Mouse (Mus musculus) lung, embryonic 14.5 days (tissue): ENCODE measurements around the gene Fstl3. TPM values are rescaled to one million over a fixed set of nuclear protein-coding genes. Genes with fewer than 3 reads are reported as not detected.

ENCODE experiments used
- ATAC-seq: fragments of 200-750 bp; cut with Nextera tagmentation; 2 replicates; pipeline ENCODE4 v1.8.0; 2017; ENCODE audit warnings: mild to moderate bottlenecking, moderate TSS enrichment, moderate library complexity; ENCODE audit not compliant: insufficient read depth
- DNase-seq: peaks from one replicate; pipeline ENCODE4 v3.0.0-alpha.2; 2015
- H3K27ac ChIP-seq: fragments of 300-500 bp; sonication (generic); 2 replicates; pipeline ENCODE4 v1.5.1; 2014; ENCODE audit warnings: low read depth, mild to moderate bottlenecking, moderate library complexity
- H3K27me3 ChIP-seq: fragments of 300-500 bp; sonication (generic); 2 replicates; pipeline ENCODE4 v1.6.1; 2014; ENCODE audit warnings: low read length, control low read depth; ENCODE audit not compliant: insufficient read depth
- H3K36me3 ChIP-seq: fragments of 300-500 bp; sonication (generic); 2 replicates; pipeline ENCODE4 v1.6.1; 2014; ENCODE audit warnings: control low read depth; ENCODE audit not compliant: insufficient read depth
- H3K4me1 ChIP-seq: fragments of 300-500 bp; sonication (generic); 2 replicates; pipeline ENCODE4 v1.6.1; 2014; ENCODE audit warnings: antibody characterized with exemption, control low read depth; ENCODE audit not compliant: insufficient read depth
- H3K4me2 ChIP-seq: fragments of 300-500 bp; sonication (generic); 2 replicates; pipeline ENCODE4 v1.6.1; 2014; ENCODE audit warnings: mild to moderate bottlenecking
- H3K4me3 ChIP-seq: fragments of 300-500 bp; sonication (generic); 2 replicates; pipeline ENCODE4 v1.5.1; 2014; ENCODE audit warnings: low read depth, low read length
- H3K9ac ChIP-seq: fragments of 300-500 bp; sonication (generic); 2 replicates; pipeline ENCODE4 v1.6.1; 2014
- H3K9me3 ChIP-seq: fragments of 300-500 bp; sonication (generic); 2 replicates; pipeline ENCODE4 v1.6.1; 2016; ENCODE audit warnings: low read depth, low read length, control low read depth
- CTCF ChIP-seq: IDR thresholded peaks from 2 replicates; pipeline ENCODE4 v1.5.1; 2016; ENCODE audit warnings: antibody characterized with exemption, low read depth
- WGBS: fragments of 180-500 bp; shearing (Covaris S2); extraction: QIAGEN DNeasy Blood & Tissue Kit; methylation state at CpG from one replicate; pipeline ENCODE4 v1.1.7; 2014; 5-methylcytosine and 5-hydroxymethylcytosine counted together
- polyA plus RNA-seq: library from polyadenylated mRNA; unstranded; fragments of >200 nt; fragmentation: Nextera tagmentation; extraction: Ambion mirVana; gene quantifications from 2 replicates; pipeline ENCODE4 v1.2.1, GENCODE M21; 2014

Gene Fstl3
- polyA plus RNA-seq, 1 experiment from 2014 or later = 12.4 TPM

- H3K4me2 ChIP-seq = no peak overlapping the region
- H3K4me3 ChIP-seq = no peak overlapping the region
- ATAC-seq (no peak), DNase-seq (no peak)
- peaks cover 47% of the 10 kb centered on the region for H3K36me3 ChIP-seq
- WGBS = 70% methylated on average over 3 of the region's 3 CpGs
- no peak for TF ChIP-seq CTCF
- no peak overlapping the region for H3K9ac ChIP-seq
- no peak overlapping the region for H3K27ac ChIP-seq
- no peaks in the 10 kb centered on the region for H3K9me3 ChIP-seq
- H3K27me3 ChIP-seq = no peaks in the 10 kb centered on the region
- H3K4me1 ChIP-seq = peaks cover 8% of the 10 kb centered on the region
Observed at GRCm38 (mm10) chr10:79762875-79763274, 14.2 kb upstream of the Fstl3 start.

GRCm38 (mm10) chr10:79764234-79764633 is 12.8 kb upstream of the Fstl3 start:
- no peaks in the 10 kb centered on the region for H3K27me3 ChIP-seq
- no peak overlapping the region for H3K9ac ChIP-seq
- no peak for TF ChIP-seq CTCF
- 71% methylated on average over 7 of the region's 7 CpGs for WGBS
- DNase-seq = no peak
- no peak for ATAC-seq
- peaks cover 8% of the 10 kb centered on the region for H3K4me1 ChIP-seq
- no peak overlapping the region for H3K4me2 ChIP-seq
- H3K27ac ChIP-seq = no peak overlapping the region
- no peak overlapping the region for H3K4me3 ChIP-seq
- H3K36me3 ChIP-seq = peaks cover 33% of the 10 kb centered on the region
- H3K9me3 ChIP-seq = no peaks in the 10 kb centered on the region

- no peak for ATAC-seq
- Histone ChIP-seq H3K36me3 (peaks cover 27% of the 10 kb centered on the region), H3K9ac (peak overlapping the region; percentile 90), H3K4me2 (peak overlapping the region; percentile 97), H3K4me3 (peak overlapping the region; percentile 87), H3K27me3 (no peaks in the 10 kb centered on the region), H3K4me1 (peaks cover 8% of the 10 kb centered on the region), H3K9me3 (no peaks in the 10 kb centered on the region), H3K27ac (no peak overlapping the region)
- TF ChIP-seq CTCF = no peak
- DNase-seq = no peak
- WGBS = 48% methylated on average over 2 of the region's 2 CpGs
Observed at GRCm38 (mm10) chr10:79765228-79765745, 11.8 kb upstream of the Fstl3 start.

- ATAC-seq (no peak; the same call in 1 of the 2 replicates), DNase-seq (no peak)
- no peak for TF ChIP-seq CTCF
- peak overlapping the region; percentile 90 for H3K9ac ChIP-seq
- H3K27me3 ChIP-seq = no peaks in the 10 kb centered on the region
- H3K4me2 ChIP-seq = peak overlapping the region; percentile 97
- peaks cover 8% of the 10 kb centered on the region for H3K4me1 ChIP-seq
- peaks cover 19% of the 10 kb centered on the region for H3K36me3 ChIP-seq
- H3K27ac ChIP-seq = peak overlapping the region; percentile 88
- H3K9me3 ChIP-seq = no peaks in the 10 kb centered on the region
- WGBS = 4% methylated on average over 16 of the region's 16 CpGs
- peak overlapping the region; percentile 87 for H3K4me3 ChIP-seq
Observed at GRCm38 (mm10) chr10:79766001-79766507, 11.0 kb upstream of the Fstl3 start.

- no peak for TF ChIP-seq CTCF
- peak; percentile 100 for DNase-seq
- Histone ChIP-seq H3K4me1 (peaks cover 8% of the 10 kb centered on the region), H3K4me3 (peak within 1 kb of the TSS; percentile 87), H3K36me3 (peaks cover 13% of the 10 kb centered on the region), H3K9ac (peak within 1 kb of the TSS; percentile 90), H3K9me3 (no peaks in the 10 kb centered on the region), H3K4me2 (peak within 1 kb of the TSS; percentile 97), H3K27ac (peak within 1 kb of the TSS; percentile 88), H3K27me3 (no peaks in the 10 kb centered on the region)
- peak; percentile 91 for ATAC-seq
- WGBS = under 1% methylated on average over 97 of the region's 101 CpGs
Observed at GRCm38 (mm10) chr10:79766508-79767325, 10.4 kb upstream of the Fstl3 start, which contains the start of gene Rnf126. Rnf126 (minus strand) TSS chr10:79766952.

- H3K9ac ChIP-seq = peak overlapping the region; percentile 40
- TF ChIP-seq CTCF = no peak
- peak overlapping the region; percentile 97 for H3K4me2 ChIP-seq
- WGBS = 10% methylated on average over 39 of the region's 40 CpGs
- DNase-seq (peak; percentile 98), ATAC-seq (peak; percentile 84)
- H3K9me3 ChIP-seq = no peaks in the 10 kb centered on the region
- H3K4me1 ChIP-seq = peaks cover 8% of the 10 kb centered on the region
- peaks cover 4% of the 10 kb centered on the region; the same call in 1 of the 2 replicates for H3K36me3 ChIP-seq
- H3K27me3 ChIP-seq = no peaks in the 10 kb centered on the region
- H3K27ac ChIP-seq = peak overlapping the region; percentile 88
- H3K4me3 ChIP-seq = peak overlapping the region; percentile 87
Observed at GRCm38 (mm10) chr10:79767372-79768244, 9.5 kb upstream of the Fstl3 start.
